Mouse (Mus musculus): ENCODE measurements around the gene Gm21987. TPM values are rescaled to one million over a fixed set of nuclear protein-coding genes. Genes with fewer than 3 reads are reported as not detected.

Gm21987 gene
- polyA plus RNA-seq, 1 experiment from 2014 or later: not detected

GRCm38 (mm10) chr16:38376841-38377249 is 30.0 kb downstream of the Gm21987 start:
- H3K9me3 ChIP-seq (replicated peaks): no peaks in the 10 kb centered on the region
- H3K4me3 ChIP-seq: peak overlapping the region; percentile 44
- DNase-seq (ENCODE audit: low spot score): no peak
- H3K4me1 ChIP-seq: peaks cover 15% of the 10 kb centered on the region
- H3K27me3 ChIP-seq (ENCODE audit: low read depth, poor library complexity, severe bottlenecking): no peaks in the 10 kb centered on the region
- peak overlapping the region; percentile 82 for H3K27ac ChIP-seq (replicated peaks)
- no peaks in the 10 kb centered on the region for H3K36me3 ChIP-seq
- 68% methylated on average over 8 of the region's 8 CpGs for WGBS

GRCm38 (mm10) chr16:38377546-38377945 is 30.7 kb downstream of the Gm21987 start:
- no peak for DNase-seq (ENCODE audit: low spot score)
- H3K4me3 ChIP-seq: no peak overlapping the region
- no peaks in the 10 kb centered on the region for H3K36me3 ChIP-seq
- 84% methylated on average over 6 of the region's 6 CpGs for WGBS
- H3K27ac ChIP-seq (replicated peaks): no peak overlapping the region
- no peaks in the 10 kb centered on the region for H3K9me3 ChIP-seq (replicated peaks)
- peaks cover 15% of the 10 kb centered on the region for H3K4me1 ChIP-seq
- H3K27me3 ChIP-seq (ENCODE audit: low read depth, poor library complexity, severe bottlenecking): no peaks in the 10 kb centered on the region

GRCm38 (mm10) chr16:38378591-38378990 is 31.8 kb downstream of the Gm21987 start:
- no peak overlapping the region for H3K4me3 ChIP-seq
- 86% methylated on average over 6 of the region's 6 CpGs for WGBS
- H3K27me3 ChIP-seq (ENCODE audit: low read depth, poor library complexity, severe bottlenecking): no peaks in the 10 kb centered on the region
- peaks cover 15% of the 10 kb centered on the region for H3K4me1 ChIP-seq
- DNase-seq (ENCODE audit: low spot score): no peak
- H3K9me3 ChIP-seq (replicated peaks): no peaks in the 10 kb centered on the region
- no peak overlapping the region for H3K27ac ChIP-seq (replicated peaks)
- H3K36me3 ChIP-seq: no peaks in the 10 kb centered on the region

DNA sequence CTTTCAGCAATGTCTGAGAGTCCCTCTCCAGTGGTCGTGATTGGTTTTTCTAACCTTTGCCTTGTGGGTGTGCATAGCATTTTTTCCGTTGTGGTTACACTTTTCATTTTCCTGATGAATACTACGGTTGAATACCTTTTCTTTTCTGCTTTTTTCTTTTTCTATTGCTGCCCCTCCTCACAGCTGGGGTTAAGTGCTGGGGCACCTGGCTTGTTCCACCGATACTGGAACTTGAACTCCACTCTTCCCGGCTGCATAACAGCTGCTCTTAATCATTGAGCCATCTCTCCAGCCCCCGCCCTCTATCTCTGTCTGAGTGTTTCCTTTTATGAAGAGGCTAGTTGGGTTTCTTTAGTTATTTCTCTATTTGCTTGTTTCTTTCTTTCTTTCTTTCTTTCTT is 32.2 kb downstream of the Gm21987 start:
- Histone ChIP-seq H3K27me3 (ENCODE audit: low read depth, poor library complexity, severe bottlenecking) (no peaks in the 10 kb centered on the region), H3K27ac (replicated peaks) (no peak overlapping the region), H3K4me3 (no peak overlapping the region), H3K4me1 (peaks cover 15% of the 10 kb centered on the region), H3K9me3 (replicated peaks) (no peaks in the 10 kb centered on the region), H3K36me3 (no peaks in the 10 kb centered on the region)
- DNase-seq (ENCODE audit: low spot score): no peak
- 74% methylated on average over 6 of the region's 6 CpGs for WGBS

DNA sequence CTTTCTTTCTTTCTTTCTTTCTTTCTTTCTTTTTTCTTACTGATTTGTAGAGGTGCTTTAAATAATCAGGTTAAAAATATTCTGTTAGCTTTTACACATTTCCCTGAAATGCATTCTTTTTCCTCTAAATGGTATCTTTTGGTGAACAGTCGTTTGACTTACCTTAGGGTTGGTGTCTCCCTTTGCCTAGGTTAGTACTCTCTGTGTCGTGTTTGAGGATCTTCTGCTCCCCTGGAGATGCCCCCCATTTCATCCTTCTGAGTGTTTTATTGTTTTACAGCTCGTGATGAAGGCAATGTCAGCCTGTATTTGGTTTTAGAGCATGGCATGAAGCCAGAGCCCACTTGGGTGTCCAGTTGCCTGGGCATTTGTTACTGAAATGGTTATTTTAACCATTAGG is 32.7 kb downstream of the Gm21987 start:
- H3K4me1 ChIP-seq: peaks cover 15% of the 10 kb centered on the region
- H3K36me3 ChIP-seq: no peaks in the 10 kb centered on the region
- H3K27me3 ChIP-seq (ENCODE audit: low read depth, poor library complexity, severe bottlenecking): no peaks in the 10 kb centered on the region
- 68% methylated on average over 3 of the region's 3 CpGs for WGBS
- H3K4me3 ChIP-seq: no peak overlapping the region
- DNase-seq (ENCODE audit: low spot score): no peak
- H3K27ac ChIP-seq (replicated peaks): no peak overlapping the region
- no peaks in the 10 kb centered on the region for H3K9me3 ChIP-seq (replicated peaks)

GRCm38 (mm10) chr16:38379926-38380325 is 33.1 kb downstream of the Gm21987 start:
- Histone ChIP-seq H3K27me3 (ENCODE audit: low read depth, poor library complexity, severe bottlenecking) (no peaks in the 10 kb centered on the region), H3K9me3 (replicated peaks) (no peaks in the 10 kb centered on the region), H3K4me3 (no peak overlapping the region), H3K4me1 (peaks cover 15% of the 10 kb centered on the region), H3K36me3 (no peaks in the 10 kb centered on the region), H3K27ac (replicated peaks) (no peak overlapping the region)
- no peak for DNase-seq (ENCODE audit: low spot score)
- WGBS: 91% methylated on average over 3 of the region's 3 CpGs

DNA sequence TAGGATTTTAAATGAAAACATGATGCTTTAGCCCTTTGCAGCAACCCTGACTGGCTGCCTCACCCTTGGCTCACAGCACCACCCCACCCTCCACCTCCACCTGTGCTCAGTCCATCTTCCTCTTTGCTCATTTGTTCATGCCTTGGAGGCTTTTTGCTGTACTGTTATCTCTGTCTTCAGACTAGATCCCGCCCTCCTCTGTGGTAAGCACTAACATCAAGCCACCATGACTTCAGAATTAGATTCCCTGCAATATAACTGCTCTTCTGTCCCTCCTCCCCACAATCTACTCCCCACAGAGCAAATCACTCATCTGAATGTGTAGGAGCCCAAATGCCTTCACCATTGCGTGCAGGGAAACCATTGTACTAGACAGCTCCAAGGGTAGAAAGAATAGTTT is 36.8 kb downstream of the Gm21987 start:
- DNase-seq (ENCODE audit: low spot score): no peak
- Histone ChIP-seq H3K4me3 (no peak overlapping the region), H3K27ac (replicated peaks) (no peak overlapping the region), H3K9me3 (replicated peaks) (no peaks in the 10 kb centered on the region), H3K27me3 (ENCODE audit: low read depth, poor library complexity, severe bottlenecking) (no peaks in the 10 kb centered on the region), H3K4me1 (no peaks in the 10 kb centered on the region), H3K36me3 (no peaks in the 10 kb centered on the region)
- 92% methylated on average over 2 of the region's 2 CpGs for WGBS

GRCm38 (mm10) chr16:38385184-38385634 is 38.4 kb downstream of the Gm21987 start:
- Histone ChIP-seq H3K4me3 (no peak overlapping the region), H3K36me3 (no peaks in the 10 kb centered on the region), H3K27me3 (ENCODE audit: low read depth, poor library complexity, severe bottlenecking) (no peaks in the 10 kb centered on the region), H3K9me3 (replicated peaks) (no peaks in the 10 kb centered on the region), H3K27ac (replicated peaks) (no peak overlapping the region), H3K4me1 (no peaks in the 10 kb centered on the region)
- no peak for DNase-seq (ENCODE audit: low spot score)
- WGBS: 89% methylated on average over 6 of the region's 6 CpGs

DNA sequence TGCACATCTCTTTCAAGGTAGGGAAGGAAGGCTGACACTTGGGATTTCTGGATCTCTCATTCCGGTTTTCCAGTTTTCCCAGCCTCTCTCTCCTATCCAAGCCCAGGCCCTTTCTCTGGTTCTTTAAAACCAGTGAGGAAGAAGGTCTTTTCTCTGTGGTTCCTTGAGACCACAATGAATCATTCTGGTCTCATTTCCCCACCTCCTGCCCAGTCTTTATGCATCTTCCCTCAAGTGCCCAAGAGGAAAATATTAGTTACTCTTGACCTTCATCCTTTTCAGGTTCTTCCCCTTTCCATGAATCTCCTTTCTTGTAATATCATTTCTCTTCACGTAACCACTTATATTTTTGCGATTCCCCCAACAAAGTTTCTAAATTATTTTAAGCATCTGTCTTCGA is 38.9 kb downstream of the Gm21987 start:
- 93% methylated on average over 4 of the region's 4 CpGs for WGBS
- Histone ChIP-seq H3K27me3 (ENCODE audit: low read depth, poor library complexity, severe bottlenecking) (no peaks in the 10 kb centered on the region), H3K9me3 (replicated peaks) (no peaks in the 10 kb centered on the region), H3K27ac (replicated peaks) (no peak overlapping the region), H3K36me3 (no peaks in the 10 kb centered on the region), H3K4me1 (no peaks in the 10 kb centered on the region), H3K4me3 (no peak overlapping the region)
- DNase-seq (ENCODE audit: low spot score): no peak

GRCm38 (mm10) chr16:38387389-38387788 is 40.5 kb downstream of the Gm21987 start:
- H3K4me3 ChIP-seq: no peak overlapping the region
- DNase-seq (ENCODE audit: low spot score): no peak
- H3K27ac ChIP-seq (replicated peaks): no peak overlapping the region
- H3K36me3 ChIP-seq: no peaks in the 10 kb centered on the region
- no peaks in the 10 kb centered on the region for H3K27me3 ChIP-seq (ENCODE audit: low read depth, poor library complexity, severe bottlenecking)
- 93% methylated on average over 6 of the region's 6 CpGs for WGBS
- H3K9me3 ChIP-seq (replicated peaks): no peaks in the 10 kb centered on the region
- no peaks in the 10 kb centered on the region for H3K4me1 ChIP-seq

DNA sequence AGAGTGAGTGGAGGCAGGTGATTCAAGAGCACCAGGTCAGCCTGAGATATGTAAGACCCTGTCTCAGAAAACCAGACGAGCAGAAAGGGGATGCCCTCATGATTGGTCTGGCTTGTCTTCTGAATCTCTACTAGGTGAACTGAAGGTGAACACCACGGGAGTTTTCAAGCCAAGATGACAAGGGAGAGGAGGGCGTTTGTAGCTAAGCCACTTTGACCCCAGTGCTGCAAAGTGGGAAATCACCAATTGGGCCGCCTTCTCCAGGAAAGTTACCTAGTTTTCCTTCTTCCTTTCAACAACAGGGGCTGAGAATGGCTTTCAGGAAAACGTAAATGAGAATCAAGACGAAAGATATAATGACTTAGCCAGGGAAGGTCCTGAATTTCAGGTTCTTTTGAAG is 41.9 kb downstream of the Gm21987 start:
- no peaks in the 10 kb centered on the region for H3K27me3 ChIP-seq (ENCODE audit: low read depth, poor library complexity, severe bottlenecking)
- no peak overlapping the region for H3K4me3 ChIP-seq
- 77% methylated on average over 6 of the region's 6 CpGs for WGBS
- DNase-seq (ENCODE audit: low spot score): no peak
- H3K27ac ChIP-seq (replicated peaks): no peak overlapping the region
- H3K36me3 ChIP-seq: no peaks in the 10 kb centered on the region
- H3K4me1 ChIP-seq: no peaks in the 10 kb centered on the region
- no peaks in the 10 kb centered on the region for H3K9me3 ChIP-seq (replicated peaks)

GRCm38 (mm10) chr16:38389284-38389893 is 42.5 kb downstream of the Gm21987 start:
- Histone ChIP-seq H3K4me1 (no peaks in the 10 kb centered on the region), H3K27me3 (ENCODE audit: low read depth, poor library complexity, severe bottlenecking) (no peaks in the 10 kb centered on the region), H3K4me3 (no peak overlapping the region), H3K36me3 (no peaks in the 10 kb centered on the region), H3K27ac (replicated peaks) (no peak overlapping the region), H3K9me3 (replicated peaks) (no peaks in the 10 kb centered on the region)
- no peak for DNase-seq (ENCODE audit: low spot score)
- WGBS: 86% methylated on average over 8 of the region's 8 CpGs

- no peak overlapping the region for H3K4me3 ChIP-seq
- WGBS: 92% methylated on average over 7 of the region's 7 CpGs
Observed at GRCm38 (mm10) chr16:38390322-38390721, 43.5 kb downstream of the Gm21987 start.

More at GRCm38 (mm10) chr16:38390322-38390721, 43.5 kb downstream of the Gm21987 start:
- no peaks in the 10 kb centered on the region for H3K9me3 ChIP-seq (replicated peaks)
- no peaks in the 10 kb centered on the region for H3K27me3 ChIP-seq (ENCODE audit: low read depth, poor library complexity, severe bottlenecking)
- DNase-seq (ENCODE audit: low spot score): no peak
- no peaks in the 10 kb centered on the region for H3K4me1 ChIP-seq
- no peaks in the 10 kb centered on the region for H3K36me3 ChIP-seq
- no peak overlapping the region for H3K27ac ChIP-seq (replicated peaks)

All from midbrain, embryonic 10.5 days (tissue).